Mouse (Mus musculus): ENCODE measurements around the gene Mcm8. TPM values are rescaled to one million over a fixed set of nuclear protein-coding genes. Genes with fewer than 3 reads are reported as not detected.

Gene Mcm8
- polyA plus RNA-seq (2012): 2.0 and 2.9 TPM in 2 replicates

DNA sequence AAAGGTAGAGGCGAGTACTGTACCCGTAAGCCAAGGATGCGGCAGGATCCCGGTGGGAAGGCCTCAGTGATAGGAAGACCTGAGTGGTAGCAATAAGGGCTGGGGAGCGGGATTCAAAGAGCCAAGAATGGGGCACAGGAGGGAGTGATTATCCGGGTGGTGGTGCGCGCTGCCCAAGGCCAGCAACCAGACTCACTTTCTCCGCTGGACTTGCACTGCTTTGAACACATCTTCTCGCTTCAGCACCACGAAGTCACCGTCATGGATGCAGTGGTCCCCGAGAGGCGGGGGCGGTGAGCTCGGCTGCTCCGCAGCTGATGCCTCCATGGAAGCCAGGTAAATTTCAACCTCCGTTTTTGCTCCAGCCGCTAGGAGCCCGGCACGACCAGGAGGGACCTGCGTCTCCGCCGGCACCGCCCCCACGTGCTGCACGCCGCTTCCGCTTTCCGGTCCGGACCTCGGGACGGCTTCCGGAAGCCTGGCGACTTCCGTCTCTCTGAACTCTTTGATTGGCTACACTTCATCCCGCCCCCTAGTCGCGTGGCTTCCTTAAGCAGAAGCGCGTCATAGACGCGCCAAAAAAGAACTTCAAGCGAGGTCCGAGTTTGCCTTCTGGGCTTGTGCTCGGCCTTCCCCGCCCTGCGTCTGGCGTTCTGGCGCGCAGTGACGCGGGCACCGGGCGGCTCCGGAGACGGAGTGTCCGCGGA lies at the start of gene Mcm8, which contains the start of gene Trmt6:
Gene Mcm8, plus strand, starts transcription at position 534 of the 707 bp plus-strand sequence.
Gene Trmt6, minus strand, starts transcription at position 448 of the 707 bp plus-strand sequence.

DNA sequence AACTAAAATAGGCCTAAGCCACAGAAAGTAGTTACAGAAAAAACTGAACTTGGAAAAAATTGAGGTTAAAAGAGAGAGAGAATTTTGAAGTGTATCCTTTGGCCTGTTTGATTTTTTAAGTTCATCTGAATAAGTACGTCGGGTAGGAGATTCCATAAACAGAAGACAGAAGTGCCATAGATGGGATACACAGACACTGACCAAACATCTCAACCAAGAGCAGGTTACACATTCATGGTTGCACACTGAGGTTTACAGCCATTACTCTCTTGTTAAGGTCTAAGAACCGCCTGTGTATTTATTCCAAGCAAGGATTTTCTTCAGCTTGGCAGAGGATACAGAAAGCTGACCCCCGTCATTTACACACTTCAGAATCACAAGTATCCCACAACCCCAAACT lies 35.0 kb upstream of the Mcm8 start, which contains the start of gene Chgb:
Gene Chgb, plus strand, starts transcription at position 301 of the 400 bp plus-strand sequence.

DNA sequence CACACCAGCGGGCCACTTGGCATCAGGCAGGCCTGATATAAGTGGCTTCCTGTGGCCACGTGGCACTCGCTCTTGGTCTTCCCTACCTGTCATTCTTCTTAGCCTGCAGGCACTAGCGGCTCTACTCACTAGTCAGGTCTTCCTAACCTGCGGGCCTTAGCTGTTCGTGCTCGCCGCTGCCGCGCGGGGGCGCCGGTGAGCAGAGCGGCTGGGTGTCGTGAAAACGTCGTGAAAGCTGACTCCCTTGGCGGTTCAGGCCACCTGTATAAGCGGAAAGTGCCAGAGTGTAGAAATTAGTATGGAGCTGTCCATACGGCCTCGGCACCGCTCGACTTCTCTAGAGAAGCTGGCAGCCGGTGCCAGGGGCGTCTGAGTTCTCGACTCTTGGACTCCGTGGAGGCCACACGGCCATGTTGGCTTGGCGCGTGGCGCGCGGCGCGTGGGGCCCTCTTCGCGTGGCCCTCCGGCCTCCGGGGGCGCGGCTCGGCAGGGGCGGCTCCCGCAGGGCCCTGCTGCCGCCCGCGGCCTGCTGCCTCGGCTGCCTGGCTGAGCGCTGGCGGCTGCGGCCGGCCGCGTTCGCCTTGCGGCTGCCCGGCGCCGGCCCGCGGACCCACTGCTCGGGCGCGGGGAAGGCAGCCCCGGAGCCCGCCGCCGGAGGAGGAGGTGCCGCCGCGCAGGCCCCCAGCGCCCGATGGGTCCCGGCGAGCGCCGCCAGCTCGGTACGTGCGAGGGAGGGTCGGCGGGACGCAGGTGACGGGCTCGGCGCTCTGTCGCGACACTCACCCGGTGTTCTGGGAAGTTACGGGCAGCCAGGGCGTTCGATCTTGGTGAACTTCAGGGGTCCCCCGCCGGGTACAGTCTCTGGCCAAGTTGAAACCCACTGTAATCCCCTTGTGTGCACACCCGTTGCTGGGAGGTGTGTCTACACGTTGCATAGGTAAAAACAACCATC lies 30.7 kb downstream of the Mcm8 start, which contains the start of gene Crls1:
Gene Crls1, plus strand, starts transcription at position 260 of the 952 bp plus-strand sequence.

DNA sequence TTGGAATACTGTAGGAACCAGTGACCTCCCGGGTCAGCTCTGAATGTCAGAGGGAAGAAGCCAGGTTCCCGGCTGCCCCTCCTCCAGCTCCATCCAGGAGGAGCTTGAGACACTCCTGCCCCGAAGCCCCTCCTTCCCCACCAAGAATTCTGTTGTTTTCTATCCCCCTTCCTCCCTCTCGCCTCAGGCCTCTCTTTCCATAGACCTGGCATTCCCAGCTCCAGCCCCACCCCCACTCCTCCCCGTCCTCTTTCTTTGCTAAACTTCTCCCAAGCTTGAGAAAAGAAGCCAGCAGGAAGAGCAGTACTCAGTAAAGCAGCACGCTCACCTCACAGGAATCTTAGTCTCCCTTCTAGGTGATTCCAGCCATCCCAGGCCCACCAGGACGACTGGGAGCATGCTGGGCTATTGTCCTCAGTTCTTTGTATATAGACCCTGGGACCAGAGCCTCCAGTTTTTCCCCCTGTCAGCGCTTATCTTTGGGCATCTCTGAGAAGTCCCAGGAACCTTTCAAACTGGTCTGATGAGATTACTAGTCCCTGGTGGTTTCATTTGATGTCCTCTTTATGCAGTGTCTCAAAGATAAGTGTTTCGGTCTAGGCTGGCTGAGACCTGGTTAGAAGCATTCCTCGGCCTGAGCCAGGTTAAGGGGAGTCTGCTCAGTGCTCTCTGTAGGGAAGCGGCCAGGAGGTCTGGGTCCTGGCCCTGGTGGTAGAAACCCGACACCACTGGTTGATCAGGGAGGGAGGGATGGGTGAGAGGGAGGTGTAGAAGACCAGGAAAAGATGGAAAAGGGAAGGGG lies 65.1 kb downstream of the Mcm8 start, which contains the start of gene Lrrn4:
Gene Lrrn4, minus strand, starts transcription at position 48 of the 802 bp plus-strand sequence.

Other genes with a start within 250 kb of the Mcm8 start
- gene Gpcpd1, start 228.4 kb upstream of the Mcm8 start, polyA plus RNA-seq (2012): 17.6 and 18.7 TPM in 2 replicates
- 0.37 and 0.64 TPM in 2 replicates for gene Shld1, start 129.2 kb upstream of the Mcm8 start, polyA plus RNA-seq (2012)
- not detected in 2 replicates for gene Chgb, start 34.9 kb upstream of the Mcm8 start, polyA plus RNA-seq (2012)
- 6.7 and 12.6 TPM in 2 replicates for gene Trmt6, start 86 bp upstream of the Mcm8 start, polyA plus RNA-seq (2012)
- gene Crls1, start 30.5 kb downstream of the Mcm8 start, polyA plus RNA-seq (2012): 28.3 and 28.8 TPM in 2 replicates
- gene Lrrn4, start 64.8 kb downstream of the Mcm8 start, polyA plus RNA-seq (2012): 0.18 and 0.39 TPM in 2 replicates
- not detected in 2 replicates for gene Fermt1, start 129.8 kb downstream of the Mcm8 start, polyA plus RNA-seq (2012)

All from megakaryocyte-erythroid progenitor cell, adult 5 weeks (primary cell).